Mouse (Mus musculus): ENCODE results near the gene Map4k4.

DNA sequence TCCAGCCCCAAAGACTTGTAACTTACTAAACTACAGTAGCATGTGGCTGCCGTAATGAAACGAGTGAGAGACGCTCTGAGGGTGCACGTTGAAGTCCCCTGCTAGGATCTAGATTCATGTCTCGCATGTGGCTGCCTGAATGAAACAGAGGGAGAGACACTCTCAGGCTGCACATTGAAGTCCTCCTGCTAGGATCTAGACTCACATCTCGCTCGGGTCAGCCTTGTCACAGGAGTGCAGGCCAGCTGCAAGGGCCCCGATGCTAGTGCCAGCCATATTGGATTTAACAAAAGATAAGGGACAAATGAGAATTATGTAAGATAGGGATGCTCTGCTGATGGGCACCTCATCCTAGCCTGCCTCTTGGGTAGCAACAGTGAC is 130.3 kb downstream of the Map4k4 start:
- TF ChIP-seq POLR2A (IDR thresholded peaks at IDR 0.05; ENCODE audit: extremely low read depth, insufficient read depth, low read length) (no peak), CTCF (IDR thresholded peaks at IDR 0.05; ENCODE audit: extremely low read depth, insufficient read depth, low read length) (no peak)
